Mouse (Mus musculus) cortical plate, adult 2 months (tissue): ENCODE measurements around the gene Zc3h15.

Experiments
- CTCF ChIP-seq: fragments of 200-500 bp; IDR thresholded peaks from 2 replicates; pipeline ENCODE4 v1.5.1; 2011; ENCODE audit warnings: mild to moderate bottlenecking, control low read depth, low read length; ENCODE audit not compliant: insufficient read depth; ENCODE audit errors: extremely low read depth
- POLR2A ChIP-seq: fragments of 200-500 bp; IDR thresholded peaks from 2 replicates; pipeline ENCODE4 v1.6.1; 2011; ENCODE audit warnings: mild to moderate bottlenecking, low read length, control low read depth; ENCODE audit not compliant: insufficient read depth; ENCODE audit errors: extremely low read depth

- TF ChIP-seq CTCF: no peak
- TF ChIP-seq POLR2A: no peak
Observed at GRCm38 (mm10) chr2:83624045-83624444, 20.2 kb upstream of the Zc3h15 start.
